Mouse (Mus musculus) cerebellum, postnatal 36 days (tissue): ENCODE measurements around the gene Acvr2a.

ENCODE experiments used
- DNase-seq, 2 experiments: peaks; one replicate each; pipeline ENCODE4 v3.0.0; 2021 to 2022; ENCODE audit warnings: mixed read lengths in 2 of 2

Acvr2a gene

DNA sequence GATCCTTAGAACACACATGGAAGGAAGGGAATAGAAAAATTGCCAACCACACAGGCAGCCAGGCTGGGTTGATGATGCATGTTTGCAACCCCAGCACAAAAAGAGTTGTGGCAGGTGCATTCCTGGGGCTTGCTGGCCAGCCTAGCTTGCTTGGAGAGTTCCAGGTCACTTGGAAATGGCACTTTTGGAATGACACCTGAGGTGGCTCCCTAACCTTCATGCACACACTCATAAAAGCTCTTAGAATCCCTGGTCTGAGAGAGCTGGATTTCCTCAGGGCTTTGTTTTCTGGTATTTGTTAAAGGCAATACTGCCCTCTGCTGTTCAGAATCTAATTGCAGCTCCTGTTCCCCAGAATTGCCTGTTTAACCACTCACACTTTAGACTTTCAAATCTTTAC lies 72.0 kb downstream of the Acvr2a start:
- DNase-seq, result peak; percentile 35 to 69

DNA sequence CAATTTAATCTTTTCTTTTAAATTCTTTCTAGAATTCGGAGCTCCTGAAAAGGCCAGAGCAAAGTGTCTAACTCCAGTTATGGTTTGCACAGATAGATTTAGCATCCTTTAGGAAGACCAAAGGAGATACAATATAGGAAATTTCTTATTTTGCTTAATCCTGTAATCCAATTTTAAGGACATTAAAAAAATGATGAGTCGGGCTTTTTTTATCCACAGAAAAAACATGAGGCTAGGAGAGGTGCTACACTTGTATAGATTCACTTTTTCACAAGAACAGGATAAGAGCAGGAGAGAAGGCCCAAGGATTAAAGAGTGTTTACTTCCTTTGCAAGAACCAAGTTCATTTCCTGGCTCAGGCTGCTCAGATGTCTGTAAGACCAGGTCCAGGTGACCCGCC lies 81.3 kb downstream of the Acvr2a start:
- no peak for DNase-seq

DNA sequence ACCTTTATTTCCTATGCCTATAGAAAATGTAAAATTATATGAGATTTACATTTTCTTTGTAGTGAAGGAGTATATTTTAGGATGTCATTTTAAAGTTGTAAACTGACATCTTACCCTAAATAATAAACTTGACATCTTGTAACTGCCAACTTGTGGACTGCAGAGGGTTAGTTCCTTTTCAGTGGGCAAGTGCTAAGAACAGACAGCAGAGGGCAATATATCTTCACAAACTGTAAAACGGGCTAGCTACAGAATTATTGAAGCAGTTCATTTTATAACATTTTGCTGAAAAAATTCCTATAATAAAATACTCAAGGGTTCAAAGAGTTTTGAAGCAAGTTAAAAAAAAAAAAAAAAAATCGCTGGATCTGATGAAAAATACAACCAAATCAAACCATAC lies 95.0 kb downstream of the Acvr2a start:
- DNase-seq, result no peak

DNA sequence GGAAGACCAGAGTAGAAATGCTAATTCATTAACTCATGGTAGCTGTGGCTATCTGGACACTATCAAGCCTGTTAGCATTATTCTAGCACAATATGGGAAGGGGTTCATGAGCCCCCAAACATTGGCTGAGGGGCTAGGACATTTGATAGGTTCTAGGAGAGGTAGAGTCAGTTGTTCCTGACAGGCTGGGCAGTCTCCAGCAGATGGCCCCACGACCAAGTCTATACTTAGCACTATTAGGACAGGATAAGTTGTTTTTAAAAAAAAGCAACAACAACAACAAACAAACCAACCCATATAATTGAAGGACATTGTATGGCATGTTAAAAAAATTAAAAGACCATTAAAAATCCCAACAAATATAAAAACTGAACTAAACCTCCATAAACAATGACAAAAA lies 100.3 kb downstream of the Acvr2a start:
- no peak for DNase-seq

DNA sequence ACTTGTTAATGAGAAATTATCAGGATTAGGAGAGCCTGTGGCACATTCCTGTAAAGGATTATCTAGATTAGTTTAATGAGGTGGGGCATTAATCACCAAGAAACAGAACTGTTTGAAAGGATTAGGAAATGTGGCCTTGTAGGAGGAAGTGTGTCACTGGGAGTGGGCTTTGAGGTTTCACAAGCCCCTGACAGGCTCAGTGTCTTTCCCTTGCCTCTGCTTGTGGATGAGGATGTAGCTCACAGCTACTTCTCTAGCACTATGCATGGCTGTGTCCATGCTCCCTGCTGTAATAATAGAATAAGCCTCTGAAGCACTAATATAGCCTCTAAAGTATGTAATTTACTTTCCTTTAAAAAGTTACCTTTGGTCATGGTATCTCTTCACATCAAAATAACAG lies 101.9 kb downstream of the Acvr2a start:
- DNase-seq, result no peak

DNA sequence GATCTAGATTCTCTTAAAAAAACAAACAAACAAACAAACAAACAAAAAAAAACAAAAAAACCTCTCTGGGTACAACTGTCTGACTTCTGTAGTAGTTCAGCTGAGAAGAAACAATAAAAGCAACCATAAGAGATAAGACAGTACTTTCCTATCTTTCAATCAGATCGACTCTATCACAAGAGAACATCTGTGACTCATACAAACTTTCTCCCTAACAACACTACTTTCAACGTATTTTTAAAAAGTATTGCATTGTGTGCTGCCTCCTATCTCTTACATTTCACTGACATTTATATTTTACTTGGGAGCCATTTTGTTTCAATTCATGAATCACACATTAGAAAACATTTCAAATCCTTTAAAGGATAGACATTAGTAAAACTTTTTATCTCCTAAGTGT lies 121.1 kb downstream of the Acvr2a start:
- DNase-seq, result no peak

DNA sequence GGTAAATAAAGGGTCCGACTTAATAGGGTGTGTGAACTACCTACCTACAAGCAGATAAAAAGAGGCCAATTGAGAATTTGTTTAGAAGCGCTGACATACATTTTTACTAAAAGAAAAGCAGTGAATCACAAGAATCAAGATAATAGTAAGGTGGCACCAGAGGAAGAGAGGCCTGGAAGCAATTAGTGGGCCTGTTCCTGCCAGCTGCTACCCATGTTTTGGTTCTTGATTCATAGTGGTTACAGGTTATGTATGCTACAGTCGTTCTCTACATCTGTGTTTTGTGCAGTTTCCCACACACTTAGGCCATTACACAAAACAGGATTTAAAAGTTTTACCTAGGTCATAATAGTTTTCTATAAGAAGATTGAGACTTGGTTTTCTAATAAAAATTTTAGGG lies 133.9 kb downstream of the Acvr2a start:
- no peak for DNase-seq

DNA sequence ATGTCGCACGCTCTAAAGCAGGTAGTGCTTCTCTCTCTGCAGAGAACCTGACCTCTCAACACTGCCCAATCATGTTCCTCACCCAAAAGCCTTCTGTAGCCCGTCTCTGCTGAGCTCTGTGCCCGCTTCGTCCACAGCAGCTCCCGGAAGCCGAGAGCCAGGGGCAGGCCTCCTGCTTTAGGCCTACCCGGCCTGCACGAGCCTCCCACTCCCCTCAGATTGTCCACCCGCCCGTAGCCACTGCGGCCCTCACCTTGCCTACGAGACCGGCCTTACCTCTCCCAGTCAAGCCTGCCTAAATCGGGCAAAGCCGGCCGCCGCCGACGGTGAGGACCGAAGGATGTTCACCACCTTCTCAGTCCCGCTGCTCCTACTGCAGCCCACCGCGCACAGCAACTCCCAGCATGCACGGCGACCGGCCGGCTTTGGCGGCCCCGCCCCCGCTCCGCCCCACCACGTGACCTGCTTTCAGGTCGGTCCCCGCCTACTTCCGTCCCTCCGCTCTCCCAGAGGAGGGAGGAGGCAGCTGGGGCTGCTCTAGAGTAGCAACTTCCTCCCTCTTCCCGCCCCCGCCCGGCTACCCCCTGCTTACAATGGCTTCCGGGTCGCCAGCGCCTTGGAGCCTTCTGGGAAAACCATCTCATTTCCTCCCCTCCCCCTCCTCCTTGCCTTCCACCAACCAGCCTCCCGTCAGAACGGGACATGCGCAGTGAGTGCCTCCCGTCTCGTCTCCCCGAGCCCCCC lies 135.1 kb downstream of the Acvr2a start, which contains the start of gene Mbd5:
Gene Mbd5, plus strand, starts transcription at position 668 of the 744 bp plus-strand sequence.
- DNase-seq, result peak; percentile 95 to 99

DNA sequence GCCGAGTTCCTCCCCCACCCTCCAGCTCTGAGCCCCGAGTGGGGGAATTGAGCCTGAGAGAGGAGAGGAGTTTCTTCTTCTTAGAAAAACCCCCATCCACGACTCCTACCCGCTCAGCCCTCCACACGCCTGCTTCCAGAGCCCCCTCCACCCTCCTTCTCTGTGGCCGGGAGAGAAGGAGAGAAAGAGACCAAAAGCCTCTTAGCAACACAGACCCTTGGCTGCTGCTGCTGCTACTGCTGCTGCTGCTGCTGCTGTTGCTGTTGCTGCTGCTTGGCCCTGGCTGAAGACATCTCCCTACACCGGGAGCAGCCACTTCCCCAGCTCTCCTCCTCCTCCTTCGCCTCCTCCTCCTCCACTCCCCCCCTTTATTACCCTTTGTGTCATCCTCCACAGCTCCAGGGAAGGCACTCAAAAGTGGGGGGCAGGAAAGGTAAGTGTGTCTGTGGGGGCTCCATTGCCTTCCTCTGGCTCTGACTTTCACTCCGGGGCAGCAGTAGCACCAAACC lies 135.9 kb downstream of the Acvr2a start:
- DNase-seq, result peak; percentile 38 to 40

DNA sequence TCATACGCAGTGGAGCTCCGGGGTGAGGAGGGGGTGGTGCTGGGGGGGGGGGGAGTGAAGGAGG lies 136.2 kb downstream of the Acvr2a start, which contains the start of gene Orc4:
Gene Orc4, minus strand, starts transcription at position 26 of the 64 bp plus-strand sequence.
- no peak for DNase-seq

DNA sequence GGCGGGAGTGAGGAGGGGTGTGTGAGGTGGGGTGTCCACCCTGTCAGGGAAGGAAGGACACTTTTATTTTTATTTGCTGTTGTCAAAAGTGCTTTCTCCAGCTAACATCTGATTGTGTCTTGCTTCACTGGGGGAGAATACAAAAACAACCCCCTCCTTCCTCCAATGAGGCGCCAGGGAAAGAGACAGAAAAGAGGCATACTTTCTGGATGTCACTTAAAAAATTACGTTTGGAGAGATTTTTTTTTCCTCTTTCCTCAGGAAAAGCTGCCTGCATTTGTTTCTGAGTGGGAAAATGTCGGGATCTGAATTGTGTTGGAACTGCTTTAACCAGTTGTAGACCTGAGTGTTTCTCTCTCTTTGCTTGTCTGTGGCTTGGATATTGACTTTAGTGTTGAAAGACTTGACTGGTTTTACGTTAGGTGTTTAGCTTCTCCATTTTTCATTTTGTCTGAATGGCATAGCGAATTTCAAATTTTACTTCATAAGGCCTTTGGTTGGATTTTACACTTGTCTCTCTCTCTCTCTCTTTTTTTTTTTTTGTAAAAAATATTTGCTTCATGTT lies 136.5 kb downstream of the Acvr2a start:
- DNase-seq, result no peak
